Mouse (Mus musculus) hindbrain, embryonic 12.5 days (tissue): ENCODE data around the gene Cxcl13. TPM values are rescaled to one million over a fixed set of nuclear protein-coding genes. Genes with fewer than 3 reads are reported as not detected.
A peak's percentile ranks its signal among the peaks of the same experiment; 100 is the strongest.
"Not testable (repeated sequence)": the region's sequence is repeated elsewhere in the genome, so short reads cannot be mapped to it uniquely, and the experiment has no call there.

Experiments
- ATAC-seq: fragments of 200-750 bp; cut with Nextera tagmentation; 2 replicates; pipeline ENCODE4 v1.8.0; 2017; ENCODE audit warnings: moderate TSS enrichment; ENCODE audit not compliant: low FRiP score
- H3K27ac ChIP-seq: fragments of 300-500 bp; sonication (generic); 2 replicates; pipeline ENCODE4 v1.5.1; 2016; ENCODE audit warnings: mild to moderate bottlenecking
- H3K27me3 ChIP-seq: fragments of 300-500 bp; sonication (generic); 2 replicates; pipeline ENCODE4 v1.6.1; 2016; ENCODE audit warnings: mild to moderate bottlenecking
- H3K36me3 ChIP-seq: fragments of 300-500 bp; sonication (generic); 2 replicates; pipeline ENCODE4 v1.6.1; 2016; ENCODE audit warnings: mild to moderate bottlenecking
- H3K4me1 ChIP-seq: fragments of 300-500 bp; sonication (generic); 2 replicates; pipeline ENCODE4 v1.6.1; 2016
- H3K4me2 ChIP-seq: fragments of 300-500 bp; sonication (generic); replicated peaks from 2 replicates; pipeline ENCODE4 v1.6.1; 2016; ENCODE audit warnings: mild to moderate bottlenecking
- H3K4me3 ChIP-seq: fragments of 300-500 bp; sonication (generic); 2 replicates; pipeline ENCODE4 v1.5.1; 2016; ENCODE audit warnings: mild to moderate bottlenecking
- H3K9ac ChIP-seq: fragments of 300-500 bp; sonication (generic); 2 replicates; pipeline ENCODE4 v1.6.1; 2016; ENCODE audit warnings: mild to moderate bottlenecking, moderate library complexity
- H3K9me3 ChIP-seq: fragments of 300-500 bp; sonication (generic); replicated peaks from 2 replicates; pipeline ENCODE4 v1.6.1; 2016; ENCODE audit warnings: mild to moderate bottlenecking
- WGBS: fragments of 180-500 bp; shearing (Covaris S2); methylation state at CpG from one replicate; pipeline ENCODE4 v1.1.7; 2016; 5-methylcytosine and 5-hydroxymethylcytosine counted together
- polyA plus RNA-seq: library from polyadenylated mRNA; unstranded; fragments of >200 nt; fragmentation: Nextera tagmentation; extraction: Ambion mirVana; gene quantifications from 2 replicates; pipeline ENCODE4 v1.2.1, GENCODE M21; 2016

Gene Cxcl13
- polyA plus RNA-seq, 1 experiment from 2014 or later: 0.25 TPM

DNA sequence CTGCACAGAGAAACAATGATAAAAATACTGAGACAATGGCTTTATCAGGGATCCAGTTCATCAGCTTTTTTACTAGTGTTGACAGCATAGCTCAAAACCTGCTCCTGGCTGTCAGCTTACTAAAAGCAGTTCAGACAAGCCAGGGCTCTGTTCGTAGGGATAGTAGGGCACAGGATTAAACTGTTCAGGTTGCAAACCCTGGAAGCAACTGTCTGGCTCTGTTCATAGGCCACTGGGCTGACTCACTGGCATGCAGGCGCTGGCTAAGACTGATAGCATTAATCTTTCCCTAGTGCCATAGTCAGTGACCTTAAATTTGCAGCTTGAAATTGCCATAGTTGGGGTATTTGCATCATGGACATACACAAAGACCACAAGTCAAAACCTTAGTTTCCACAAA, 10.4 kb upstream of the Cxcl13 start:
- Histone ChIP-seq H3K9me3 (no peaks in the 10 kb centered on the region), H3K36me3 (no peaks in the 10 kb centered on the region), H3K4me1 (no peaks in the 10 kb centered on the region), H3K9ac (no peak overlapping the region), H3K27me3 (no peaks in the 10 kb centered on the region), H3K4me2 (no peak overlapping the region), H3K27ac (no peak overlapping the region), H3K4me3 (no peak overlapping the region)
- WGBS: 82% methylated on average over 2 of the region's 2 CpGs
- ATAC-seq: no peak

DNA sequence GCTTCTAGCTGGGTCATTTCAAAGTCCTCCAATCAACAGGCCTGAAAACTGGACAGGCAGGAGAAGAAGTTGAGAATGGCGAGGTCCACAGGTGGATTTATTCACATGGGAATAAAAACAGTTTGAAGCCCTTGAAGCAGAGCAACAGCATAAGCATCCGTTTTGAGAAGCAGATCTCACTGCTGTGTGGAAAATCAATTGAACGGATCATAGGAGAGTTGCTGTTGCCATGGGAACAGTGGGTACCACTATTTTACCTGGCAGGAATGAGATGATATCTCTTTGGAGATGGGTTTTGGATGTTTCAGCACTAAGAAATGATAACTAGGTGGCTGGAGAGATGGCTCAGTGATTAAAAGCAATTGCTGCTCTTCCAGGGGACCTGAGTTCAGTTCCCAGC, 8.1 kb upstream of the Cxcl13 start:
- WGBS: 84% methylated on average over 3 of the region's 3 CpGs
- Histone ChIP-seq H3K9ac (no peak overlapping the region), H3K9me3 (no peaks in the 10 kb centered on the region), H3K27me3 (no peaks in the 10 kb centered on the region), H3K4me1 (no peaks in the 10 kb centered on the region), H3K36me3 (no peaks in the 10 kb centered on the region), H3K27ac (no peak overlapping the region), H3K4me2 (no peak overlapping the region), H3K4me3 (no peak overlapping the region)
- no peak for ATAC-seq

DNA sequence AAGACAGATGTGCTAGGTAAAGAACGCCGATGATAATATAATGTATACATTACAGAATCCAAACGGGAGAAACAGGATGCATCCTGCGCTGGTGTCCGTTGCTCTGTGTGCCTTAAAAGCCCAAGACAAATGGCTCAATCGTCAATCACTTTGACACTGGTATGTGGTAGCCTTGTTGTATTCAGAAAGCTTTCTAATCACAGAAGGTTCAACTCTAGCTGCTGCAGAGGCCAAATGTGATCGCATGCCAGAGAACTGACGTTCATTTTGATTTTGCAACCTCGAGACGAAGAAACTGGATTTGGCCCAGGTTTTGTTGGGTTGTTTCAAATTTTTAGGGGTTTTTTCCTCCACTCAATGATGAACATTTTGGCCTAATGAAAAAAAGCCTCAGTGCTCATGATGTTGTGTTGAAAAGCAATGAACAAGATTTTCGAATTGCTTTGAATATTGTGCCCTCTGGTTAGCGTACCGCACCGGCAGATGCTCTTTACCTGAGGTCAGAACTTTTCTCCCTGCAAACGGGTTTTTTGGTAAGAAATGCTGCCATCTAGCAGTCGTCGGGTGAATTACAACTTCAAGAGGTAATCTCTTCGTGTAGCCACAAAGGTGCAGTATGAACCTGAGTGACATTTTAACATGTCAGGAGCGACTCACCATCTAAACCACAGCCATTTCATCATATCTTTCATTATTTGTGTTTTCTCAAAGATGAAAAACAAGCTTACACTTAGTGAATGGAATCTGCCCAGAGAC, 6.6 kb upstream of the Cxcl13 start:
- H3K4me3 ChIP-seq: no peak overlapping the region
- no peaks in the 10 kb centered on the region for H3K27me3 ChIP-seq
- H3K9me3 ChIP-seq: no peaks in the 10 kb centered on the region
- no peaks in the 10 kb centered on the region for H3K4me1 ChIP-seq
- H3K4me2 ChIP-seq: no peak overlapping the region
- whole genome bisulfite sequencing: 36% methylated on average over 19 of the region's 19 CpGs
- no peaks in the 10 kb centered on the region for H3K36me3 ChIP-seq
- ATAC-seq: no peak
- no peak overlapping the region for H3K27ac ChIP-seq
- no peak overlapping the region for H3K9ac ChIP-seq

DNA sequence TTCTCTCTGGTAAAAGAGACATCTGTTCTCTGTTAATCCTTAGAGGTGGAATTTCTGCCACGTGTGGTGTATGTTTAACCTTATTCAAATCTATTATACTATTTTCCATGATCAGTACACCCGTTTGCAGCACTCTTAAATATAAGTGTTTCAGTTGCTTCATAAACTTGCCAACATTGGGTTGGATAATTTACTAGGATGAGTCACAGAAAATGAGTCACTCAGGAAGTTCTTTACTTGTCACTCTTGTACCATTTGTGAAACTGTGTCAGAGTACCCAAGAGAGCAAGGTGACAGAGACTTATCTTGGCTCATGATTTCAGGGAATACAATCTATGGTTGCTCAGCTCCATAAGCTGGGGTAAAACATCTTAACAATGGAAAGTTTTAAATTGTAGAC, 8.2 kb downstream of the Cxcl13 start:
- no peak for ATAC-seq
- no peaks in the 10 kb centered on the region for H3K9me3 ChIP-seq
- H3K27ac ChIP-seq: no peak overlapping the region
- H3K4me3 ChIP-seq: no peak overlapping the region
- 72% methylated on average over 2 of the region's 2 CpGs for WGBS
- no peak overlapping the region for H3K4me2 ChIP-seq
- H3K4me1 ChIP-seq: no peaks in the 10 kb centered on the region
- H3K9ac ChIP-seq: no peak overlapping the region
- no peaks in the 10 kb centered on the region for H3K36me3 ChIP-seq
- no peaks in the 10 kb centered on the region for H3K27me3 ChIP-seq

DNA sequence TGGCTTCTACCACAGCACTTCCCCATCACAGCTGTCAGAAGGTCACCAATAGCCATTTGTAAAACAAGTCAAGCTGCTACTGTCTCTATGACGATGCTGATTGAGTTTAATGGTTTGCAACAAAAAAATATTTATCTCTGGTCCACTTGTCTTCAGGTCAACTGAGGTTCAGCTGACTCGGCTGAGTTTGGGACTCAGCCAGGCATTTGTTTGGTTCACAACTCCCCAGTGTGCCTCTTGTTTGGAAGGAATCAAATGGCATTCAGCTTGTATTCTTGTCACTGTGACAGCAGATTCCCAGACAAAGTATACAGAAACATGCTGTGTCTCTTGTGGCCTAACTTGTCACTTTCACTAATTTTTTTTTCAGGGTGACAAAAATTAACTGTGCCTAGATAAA, 9.9 kb downstream of the Cxcl13 start:
- no peaks in the 10 kb centered on the region for H3K27me3 ChIP-seq
- H3K9me3 ChIP-seq: no peaks in the 10 kb centered on the region
- no peak overlapping the region for H3K9ac ChIP-seq
- WGBS: 41% methylated on average over 2 of the region's 2 CpGs
- no peak for ATAC-seq
- H3K27ac ChIP-seq: no peak overlapping the region
- no peak overlapping the region for H3K4me3 ChIP-seq
- H3K4me2 ChIP-seq: no peak overlapping the region
- H3K36me3 ChIP-seq: no peaks in the 10 kb centered on the region
- no peaks in the 10 kb centered on the region for H3K4me1 ChIP-seq

DNA sequence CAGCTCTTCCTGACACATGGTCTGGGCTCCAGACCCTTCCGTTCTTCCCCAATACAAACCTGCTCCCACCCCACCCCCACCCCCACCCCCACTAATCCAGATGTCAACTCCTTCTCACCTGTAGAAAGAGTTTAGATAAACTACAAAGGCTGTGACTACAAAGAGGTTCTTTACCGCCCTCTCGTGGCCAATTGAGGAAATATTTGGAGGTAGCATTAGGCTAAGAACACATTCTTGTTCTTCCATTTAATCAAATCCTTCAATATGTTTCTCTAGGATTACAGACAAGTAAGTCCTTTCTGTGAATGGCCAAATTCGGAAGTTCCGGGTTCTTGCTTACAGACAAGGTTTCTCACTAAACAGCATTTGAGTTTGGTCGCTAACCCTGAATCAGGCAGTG, 14.1 kb downstream of the Cxcl13 start:
- Histone ChIP-seq H3K4me3 (no peak overlapping the region), H3K36me3 (no peaks in the 10 kb centered on the region), H3K9me3 (no peaks in the 10 kb centered on the region), H3K27ac (no peak overlapping the region), H3K4me2 (no peak overlapping the region), H3K27me3 (no peaks in the 10 kb centered on the region), H3K4me1 (no peaks in the 10 kb centered on the region), H3K9ac (no peak overlapping the region)
- WGBS: 43% methylated on average over 6 of the region's 6 CpGs
- no peak for ATAC-seq

DNA sequence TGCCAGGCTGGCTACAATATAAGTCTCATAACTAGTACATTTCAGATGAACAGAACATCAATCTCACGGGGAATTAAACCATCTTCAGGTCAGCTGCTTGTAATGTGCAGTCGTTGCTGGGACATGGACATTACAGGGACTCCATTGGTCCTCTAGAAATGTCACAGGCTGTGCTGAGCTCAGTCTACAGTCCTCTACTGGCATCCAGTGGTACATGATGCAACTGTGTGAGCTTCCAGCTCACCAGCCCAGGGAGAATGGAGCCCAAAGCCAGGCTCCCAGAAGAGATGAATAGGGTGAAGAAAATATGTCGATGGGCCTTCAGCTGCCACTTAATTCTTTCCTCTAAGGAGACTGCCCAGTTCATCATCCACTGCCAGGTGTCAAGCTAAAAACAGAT, 15.5 kb downstream of the Cxcl13 start:
- Histone ChIP-seq H3K36me3 (no peaks in the 10 kb centered on the region), H3K4me2 (no peak overlapping the region), H3K27me3 (no peaks in the 10 kb centered on the region), H3K4me1 (no peaks in the 10 kb centered on the region), H3K9ac (no peak overlapping the region), H3K27ac (no peak overlapping the region), H3K4me3 (no peak overlapping the region), H3K9me3 (no peaks in the 10 kb centered on the region)
- 72% methylated on average over 3 of the region's 3 CpGs for WGBS
- no peak for ATAC-seq

DNA sequence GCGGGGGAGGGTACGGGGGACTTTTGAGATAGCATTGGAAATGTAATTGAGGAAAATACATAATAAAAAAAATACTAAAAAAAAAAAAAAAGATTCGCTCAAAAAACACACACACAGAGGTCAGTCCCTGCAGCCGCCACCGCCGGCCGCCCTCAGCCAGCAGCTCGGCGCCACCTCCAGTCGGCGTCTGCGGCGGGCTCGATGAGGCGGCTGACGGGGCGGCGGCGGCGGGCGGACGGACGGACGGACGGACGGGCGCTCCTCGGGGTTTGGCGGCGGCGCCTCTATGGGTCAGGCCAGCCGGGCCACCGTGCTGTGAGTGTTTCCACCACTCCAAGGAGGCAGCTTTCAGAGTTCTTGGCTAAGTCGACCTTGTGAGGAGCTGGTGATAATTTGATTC, 17.1 kb downstream of the Cxcl13 start:
- peak overlapping the region; percentile 44 for H3K4me2 ChIP-seq
- H3K27ac ChIP-seq, H3K4me3 ChIP-seq, H3K4me1 ChIP-seq, H3K27me3 ChIP-seq, H3K9ac ChIP-seq, ATAC-seq, H3K9me3 ChIP-seq, H3K36me3 ChIP-seq: not testable (repeated sequence)
- WGBS: 32% methylated on average over 23 of the region's 34 CpGs

DNA sequence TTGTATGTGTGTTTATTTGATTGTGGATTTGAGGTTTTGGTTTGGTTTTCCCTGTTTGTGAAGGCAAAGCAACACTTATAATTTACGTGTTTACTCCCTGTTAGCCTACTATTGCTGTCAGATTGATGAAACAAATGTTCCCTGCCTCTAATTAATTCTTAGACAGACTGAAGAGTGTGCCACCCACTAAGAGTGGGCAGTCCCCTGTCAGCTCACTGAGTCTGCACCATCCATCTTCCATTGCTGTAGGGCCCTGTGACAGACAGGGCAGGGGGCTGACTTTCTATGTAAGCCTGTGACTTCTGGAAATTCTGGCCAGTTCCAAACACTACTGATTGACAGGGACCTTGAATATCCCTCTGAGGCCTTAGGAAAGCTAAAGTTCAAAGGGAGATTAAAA, 19.5 kb downstream of the Cxcl13 start:
- no peak overlapping the region for H3K9ac ChIP-seq
- no peaks in the 10 kb centered on the region for H3K9me3 ChIP-seq
- no peak overlapping the region for H3K27ac ChIP-seq
- H3K4me1 ChIP-seq: no peaks in the 10 kb centered on the region
- 58% methylated on average over 1 of the region's 1 CpGs for WGBS
- ATAC-seq: peak; percentile 71
- H3K36me3 ChIP-seq: no peaks in the 10 kb centered on the region
- no peaks in the 10 kb centered on the region for H3K27me3 ChIP-seq
- no peak overlapping the region for H3K4me3 ChIP-seq
- no peak overlapping the region for H3K4me2 ChIP-seq

DNA sequence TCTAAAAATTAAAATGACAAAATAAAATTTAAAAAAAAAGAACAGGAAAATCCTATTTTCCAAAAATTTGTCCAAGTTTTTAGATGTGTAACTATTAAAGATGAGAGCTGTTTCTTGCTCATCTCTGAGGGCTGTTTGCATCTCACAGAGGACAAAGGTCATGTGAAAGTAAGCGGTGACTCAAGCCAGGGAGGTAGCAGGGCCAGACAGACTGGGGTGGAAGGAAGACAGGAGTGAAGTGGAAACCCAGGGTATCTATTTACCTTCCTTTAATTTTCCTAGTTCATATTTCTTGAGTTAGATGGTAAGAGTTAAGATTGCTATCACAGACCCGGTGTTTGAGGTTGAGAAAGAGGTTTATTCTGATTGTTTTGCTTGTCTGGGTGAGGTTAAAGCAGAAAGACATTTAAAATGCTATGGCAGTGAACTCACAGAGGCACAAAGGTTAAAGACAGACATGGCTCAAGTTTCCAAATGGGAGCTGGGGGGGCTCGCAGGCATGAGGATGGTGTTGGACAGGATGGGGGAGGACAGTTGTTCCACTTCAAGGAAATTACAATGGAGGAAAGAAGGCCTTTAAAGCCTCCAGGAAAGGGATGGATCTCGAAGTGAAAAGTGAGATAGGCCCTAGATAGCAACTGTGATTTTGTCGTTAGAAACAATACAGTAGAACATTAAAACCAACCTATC, 27.2 kb downstream of the Cxcl13 start:
- no peak overlapping the region for H3K27ac ChIP-seq
- WGBS: 61% methylated on average over 5 of the region's 5 CpGs
- ATAC-seq: no peak

DNA sequence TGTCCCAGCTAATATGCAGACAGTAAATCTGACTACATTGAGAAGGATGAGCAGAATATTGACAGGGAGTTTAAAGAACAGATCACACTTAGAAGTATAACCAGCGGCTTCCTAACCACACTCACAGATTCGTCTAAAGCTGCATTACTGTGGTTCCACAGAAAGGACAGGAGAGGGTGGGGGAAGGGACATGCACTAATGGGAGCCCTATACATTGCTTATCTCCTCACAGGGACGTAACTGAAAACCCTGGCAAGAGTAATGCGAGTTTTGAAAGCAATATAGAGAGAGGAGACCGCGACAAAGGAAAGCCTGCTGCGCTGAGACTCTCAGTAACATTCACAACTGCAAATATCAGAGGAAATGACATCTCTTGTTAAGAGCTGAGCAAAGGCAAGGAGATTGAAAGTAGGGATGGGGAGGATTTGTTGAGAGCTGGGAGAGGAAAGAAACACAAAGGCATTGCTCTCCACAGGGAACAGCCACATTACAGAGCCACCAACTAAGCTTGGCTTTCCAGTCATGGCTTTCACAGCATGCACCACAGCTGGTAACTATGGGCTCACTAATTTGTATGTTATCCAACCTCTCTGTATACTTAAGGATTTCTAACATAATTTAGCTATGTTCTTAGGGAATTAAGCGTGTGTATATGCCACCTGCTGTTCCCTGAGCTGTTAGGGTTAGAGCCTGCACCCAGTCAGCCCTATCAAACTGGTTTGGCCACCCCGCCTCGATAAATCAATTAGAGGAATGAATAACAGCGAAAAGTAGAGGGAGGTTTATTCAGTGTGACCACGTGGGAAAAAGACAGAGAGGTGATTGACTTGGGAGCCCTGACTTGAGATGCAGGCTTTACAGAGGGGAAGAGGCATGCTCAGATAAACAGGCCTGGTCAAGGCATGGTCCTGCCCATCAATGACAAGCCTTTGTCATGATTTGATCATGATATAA, 34.9 kb downstream of the Cxcl13 start:
- H3K27me3 ChIP-seq: no peaks in the 10 kb centered on the region
- H3K4me1 ChIP-seq: peaks cover 7% of the 10 kb centered on the region
- H3K9me3 ChIP-seq: no peaks in the 10 kb centered on the region
- H3K4me2 ChIP-seq: peak overlapping the region; percentile 21
- 13% methylated on average over 12 of the region's 12 CpGs for WGBS
- no peak overlapping the region for H3K9ac ChIP-seq
- no peak overlapping the region for H3K4me3 ChIP-seq
- no peaks in the 10 kb centered on the region for H3K36me3 ChIP-seq
- no peak overlapping the region for H3K27ac ChIP-seq
- ATAC-seq: peak; percentile 77; the same call in 1 of the 2 replicates

More for the DNA sequence above, 27.2 kb downstream of the Cxcl13 start:
- Histone ChIP-seq H3K9me3 (no peaks in the 10 kb centered on the region), H3K36me3 (no peaks in the 10 kb centered on the region), H3K4me1 (no peaks in the 10 kb centered on the region), H3K4me2 (no peak overlapping the region), H3K27me3 (no peaks in the 10 kb centered on the region), H3K9ac (no peak overlapping the region), H3K4me3 (no peak overlapping the region)

DNA sequence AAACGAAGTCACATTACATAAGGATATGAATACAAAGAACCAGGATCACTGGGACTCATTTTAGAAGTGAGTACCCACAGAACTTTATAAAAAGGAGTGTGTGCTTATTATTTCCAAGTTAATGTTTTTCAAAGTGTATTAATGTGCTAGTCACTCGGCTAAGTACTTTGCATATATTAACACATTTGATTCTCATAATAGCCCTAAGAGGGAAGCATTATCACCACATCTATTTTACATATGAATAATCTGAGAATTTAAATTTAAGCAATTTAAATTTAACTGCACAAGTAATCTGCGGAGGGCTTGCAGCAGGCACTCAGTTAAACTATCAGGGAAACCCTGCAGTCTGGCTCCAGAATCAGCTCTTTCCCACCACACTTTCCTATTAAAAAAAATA, 40.5 kb downstream of the Cxcl13 start:
- 74% methylated on average over 3 of the region's 3 CpGs for WGBS
- Histone ChIP-seq H3K4me2 (no peak overlapping the region), H3K27ac (no peak overlapping the region), H3K9me3 (no peaks in the 10 kb centered on the region), H3K4me3 (no peak overlapping the region), H3K27me3 (no peaks in the 10 kb centered on the region), H3K36me3 (no peaks in the 10 kb centered on the region), H3K4me1 (no peaks in the 10 kb centered on the region), H3K9ac (no peak overlapping the region)
- ATAC-seq: no peak
